Mouse (Mus musculus) CD4-positive helper T cell, adult 2 months (primary cell): Measurements from ENCODE around the gene Lhpp.
A peak's percentile ranks its signal among the peaks of the same experiment; 100 is the strongest.
"Not testable (repeated sequence)": the region's sequence is repeated elsewhere in the genome, so short reads cannot be mapped to it uniquely, and the experiment has no call there.

ENCODE experiments used
- DNase-seq: peaks from one replicate; pipeline ENCODE4 v3.0.0-alpha.2; 2012; ENCODE audit warnings: low read depth, missing footprints, low spot score

Gene Lhpp

GRCm38 (mm10) chr7:132644605-132645279 lies 34.3 kb downstream of the Lhpp start:
- DNase-seq, result no peak

GRCm38 (mm10) chr7:132646514-132646913 lies 36.1 kb downstream of the Lhpp start:
- no peak for DNase-seq

GRCm38 (mm10) chr7:132654412-132654811 lies 44.0 kb downstream of the Lhpp start:
- DNase-seq, result no peak

GRCm38 (mm10) chr7:132656075-132656474 lies 45.6 kb downstream of the Lhpp start:
- peak; percentile 91 for DNase-seq

- DNase-seq, result peak; percentile 81
Observed at GRCm38 (mm10) chr7:132656548-132656947, 46.1 kb downstream of the Lhpp start.

GRCm38 (mm10) chr7:132657371-132658057 lies 47.1 kb downstream of the Lhpp start:
- DNase-seq, result no peak

GRCm38 (mm10) chr7:132658058-132658450 lies 47.6 kb downstream of the Lhpp start:
- no peak for DNase-seq

GRCm38 (mm10) chr7:132658688-132659087 lies 48.2 kb downstream of the Lhpp start:
- no peak for DNase-seq

GRCm38 (mm10) chr7:132659633-132660032 lies 49.2 kb downstream of the Lhpp start:
- no peak for DNase-seq

GRCm38 (mm10) chr7:132662831-132663230 lies 52.4 kb downstream of the Lhpp start:
- DNase-seq, result not testable (repeated sequence)

- no peak for DNase-seq
Observed at GRCm38 (mm10) chr7:132664815-132665214, 54.4 kb downstream of the Lhpp start.

GRCm38 (mm10) chr7:132665664-132666382 lies 55.4 kb downstream of the Lhpp start:
- DNase-seq, result no peak

- DNase-seq, result no peak
Observed at GRCm38 (mm10) chr7:132666516-132666915, 56.1 kb downstream of the Lhpp start.

- no peak for DNase-seq
Observed at GRCm38 (mm10) chr7:132668604-132669003, 58.2 kb downstream of the Lhpp start.

- no peak for DNase-seq
Observed at GRCm38 (mm10) chr7:132669999-132670862, 59.8 kb downstream of the Lhpp start.

GRCm38 (mm10) chr7:132670863-132671165 lies 60.4 kb downstream of the Lhpp start:
- no peak for DNase-seq

- DNase-seq, result peak; percentile 65
Observed at GRCm38 (mm10) chr7:132672481-132672959, 62.1 kb downstream of the Lhpp start.

- DNase-seq, result no peak
Observed at GRCm38 (mm10) chr7:132673931-132674755, 63.7 kb downstream of the Lhpp start.

- DNase-seq, result no peak
Observed at GRCm38 (mm10) chr7:132675922-132676321, 65.5 kb downstream of the Lhpp start.

GRCm38 (mm10) chr7:132679117-132679516 lies 68.7 kb downstream of the Lhpp start:
- no peak for DNase-seq

GRCm38 (mm10) chr7:132679549-132679948 lies 69.1 kb downstream of the Lhpp start:
- no peak for DNase-seq
